Mouse (Mus musculus) G1E (cell line): ENCODE data around the gene Golm1.
"Not testable (repeated sequence)": the region's sequence is repeated elsewhere in the genome, so short reads cannot be mapped to it uniquely, and the experiment has no call there.

Experiments used
- CTCF ChIP-seq: IDR thresholded peaks from 2 replicates; pipeline ENCODE4 v1.5.1; 2012; ENCODE audit warnings: low read depth, low read length, inconsistent platforms, mixed read lengths
- GATA1 ChIP-seq: IDR thresholded peaks from 2 replicates; pipeline ENCODE4 v1.6.1; 2012; ENCODE audit warnings: borderline replicate concordance, low read length, inconsistent platforms, mixed read lengths
- GATA2 ChIP-seq: IDR thresholded peaks from 2 replicates; pipeline ENCODE4 v1.6.1; 2012; ENCODE audit warnings: low read depth, low read length, inconsistent platforms, borderline replicate concordance
- POLR2AphosphoS5 ChIP-seq: IDR thresholded peaks from 2 replicates; pipeline ENCODE4 v1.6.1; 2012; ENCODE audit warnings: low read depth, low read length, inconsistent platforms; ENCODE audit not compliant: insufficient replicate concordance
- TAL1 ChIP-seq: conservative IDR thresholded peaks from 2 replicates; pipeline ENCODE4 v1.6.1; 2012; ENCODE audit warnings: low read depth, low read length, inconsistent platforms, mixed read lengths

GRCm38 (mm10) chr13:59700137-59700536 lies 24.5 kb upstream of the Golm1 start:
- not testable (repeated sequence) for TF ChIP-seq CTCF, GATA1, POLR2AphosphoS5, TAL1, GATA2
